Mouse (Mus musculus): ENCODE measurements around the gene Acadl. TPM values are rescaled to one million over a fixed set of nuclear protein-coding genes. Genes with fewer than 3 reads are reported as not detected.

Gene Acadl
- polyA plus RNA-seq, 1 experiment from 2014 or later, result 613 TPM

DNA sequence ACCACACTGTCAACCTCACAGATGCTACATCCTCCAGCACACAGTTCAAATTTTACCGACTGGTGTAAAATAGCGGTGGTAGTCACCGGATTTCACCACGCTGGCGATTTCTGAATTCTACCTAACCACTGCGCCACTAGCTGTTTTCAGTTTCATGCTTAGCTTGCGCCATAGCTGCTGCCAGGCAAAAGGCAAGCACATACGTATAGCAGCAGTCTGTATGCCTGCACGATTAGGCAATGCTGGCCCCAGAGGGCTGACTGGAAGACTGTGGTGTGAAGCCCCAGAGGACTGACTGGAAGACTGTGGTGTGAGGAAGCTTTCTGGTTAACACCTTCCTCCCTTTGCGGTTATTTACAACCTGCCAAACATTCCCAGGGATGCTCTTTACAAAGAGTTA, 21.1 kb downstream of the Acadl start:
- 87% methylated on average over 10 of the region's 10 CpGs for WGBS
- H3K4me3 ChIP-seq (ENCODE audit: low read depth, low read length), result no peak overlapping the region

DNA sequence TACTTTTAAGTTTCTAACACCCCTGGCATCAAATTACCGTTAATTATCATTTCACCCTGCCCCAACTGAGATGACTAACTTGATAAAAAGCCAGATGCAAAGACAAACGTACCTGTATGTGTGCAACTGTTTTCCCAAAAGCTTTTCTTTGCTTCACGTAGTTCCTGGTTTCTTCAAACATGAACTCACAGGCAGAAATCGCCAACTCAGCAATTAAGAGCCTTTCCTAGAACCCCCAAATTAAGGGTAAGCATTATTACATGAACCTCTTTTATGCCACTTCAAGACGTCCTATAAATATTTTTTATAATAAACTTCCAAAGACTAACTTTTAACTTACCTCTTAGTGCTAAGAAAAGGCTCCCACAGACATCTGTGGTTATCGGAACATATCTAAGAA, 21.6 kb downstream of the Acadl start:
- TF ChIP-seq CTCF (IDR thresholded peaks at IDR 0.05; ENCODE audit: low read depth), result no peak
- no peak overlapping the region for H3K27ac ChIP-seq (ENCODE audit: low read depth, low read length)
- no peak overlapping the region for H3K4me3 ChIP-seq (ENCODE audit: low read depth, low read length)
- peaks cover 51% of the 10 kb centered on the region for H3K36me3 ChIP-seq (ENCODE audit: control insufficient read depth, insufficient read depth)
- H3K4me2 ChIP-seq (replicated peaks; ENCODE audit: low read depth), result no peak overlapping the region
- no peak overlapping the region for H3K9ac ChIP-seq (ENCODE audit: low read depth, low read length)
- no peak for ATAC-seq
- no peaks in the 10 kb centered on the region for H3K4me1 ChIP-seq (replicated peaks; ENCODE audit: control insufficient read depth, insufficient read depth, low read length)
- whole genome bisulfite sequencing, result 81% methylated on average over 6 of the region's 6 CpGs
- no peaks in the 10 kb centered on the region for H3K9me3 ChIP-seq (ENCODE audit: control insufficient read depth)
- no peaks in the 10 kb centered on the region for H3K27me3 ChIP-seq (replicated peaks; ENCODE audit: control insufficient read depth, insufficient read depth, low read length)

More for the DNA sequence above, 21.1 kb downstream of the Acadl start:
- no peak for ATAC-seq
- Histone ChIP-seq H3K9ac (ENCODE audit: low read depth, low read length) (no peak overlapping the region), H3K36me3 (ENCODE audit: control insufficient read depth, insufficient read depth) (peaks cover 52% of the 10 kb centered on the region), H3K27ac (ENCODE audit: low read depth, low read length) (no peak overlapping the region), H3K4me1 (replicated peaks; ENCODE audit: control insufficient read depth, insufficient read depth, low read length) (no peaks in the 10 kb centered on the region), H3K9me3 (ENCODE audit: control insufficient read depth) (no peaks in the 10 kb centered on the region), H3K27me3 (replicated peaks; ENCODE audit: control insufficient read depth, insufficient read depth, low read length) (no peaks in the 10 kb centered on the region), H3K4me2 (replicated peaks; ENCODE audit: low read depth) (no peak overlapping the region)
- no peak for TF ChIP-seq CTCF (IDR thresholded peaks at IDR 0.05; ENCODE audit: low read depth)

GRCm38 (mm10) chr1:66839755-66840438, 23.2 kb downstream of the Acadl start:
- no peak overlapping the region for H3K9ac ChIP-seq (ENCODE audit: low read depth, low read length)

GRCm38 (mm10) chr1:66839135-66839534, 23.9 kb downstream of the Acadl start:
- TF ChIP-seq CTCF (IDR thresholded peaks at IDR 0.05; ENCODE audit: low read depth), result no peak
- no peak overlapping the region for H3K27ac ChIP-seq (ENCODE audit: low read depth, low read length)
- no peaks in the 10 kb centered on the region for H3K9me3 ChIP-seq (ENCODE audit: control insufficient read depth)
- 67% methylated on average over 1 of the region's 1 CpGs for WGBS
- H3K4me1 ChIP-seq (replicated peaks; ENCODE audit: control insufficient read depth, insufficient read depth, low read length), result no peaks in the 10 kb centered on the region
- H3K9ac ChIP-seq (ENCODE audit: low read depth, low read length), result no peak overlapping the region
- no peaks in the 10 kb centered on the region for H3K27me3 ChIP-seq (replicated peaks; ENCODE audit: control insufficient read depth, insufficient read depth, low read length)
- H3K4me2 ChIP-seq (replicated peaks; ENCODE audit: low read depth), result no peak overlapping the region
- H3K36me3 ChIP-seq (ENCODE audit: control insufficient read depth, insufficient read depth), result peaks cover 44% of the 10 kb centered on the region
- no peak overlapping the region for H3K4me3 ChIP-seq (ENCODE audit: low read depth, low read length)
- no peak for ATAC-seq

More at GRCm38 (mm10) chr1:66839755-66840438, 23.2 kb downstream of the Acadl start:
- peaks cover 46% of the 10 kb centered on the region for H3K36me3 ChIP-seq (ENCODE audit: control insufficient read depth, insufficient read depth)
- H3K27me3 ChIP-seq (replicated peaks; ENCODE audit: control insufficient read depth, insufficient read depth, low read length), result no peaks in the 10 kb centered on the region
- H3K27ac ChIP-seq (ENCODE audit: low read depth, low read length), result no peak overlapping the region
- peak; percentile 53 for ATAC-seq
- no peaks in the 10 kb centered on the region for H3K4me1 ChIP-seq (replicated peaks; ENCODE audit: control insufficient read depth, insufficient read depth, low read length)
- WGBS, result 22% methylated on average over 7 of the region's 7 CpGs
- no peak overlapping the region for H3K4me3 ChIP-seq (ENCODE audit: low read depth, low read length)
- TF ChIP-seq CTCF (IDR thresholded peaks at IDR 0.05; ENCODE audit: low read depth), result no peak
- no peaks in the 10 kb centered on the region for H3K9me3 ChIP-seq (ENCODE audit: control insufficient read depth)
- H3K4me2 ChIP-seq (replicated peaks; ENCODE audit: low read depth), result no peak overlapping the region

DNA sequence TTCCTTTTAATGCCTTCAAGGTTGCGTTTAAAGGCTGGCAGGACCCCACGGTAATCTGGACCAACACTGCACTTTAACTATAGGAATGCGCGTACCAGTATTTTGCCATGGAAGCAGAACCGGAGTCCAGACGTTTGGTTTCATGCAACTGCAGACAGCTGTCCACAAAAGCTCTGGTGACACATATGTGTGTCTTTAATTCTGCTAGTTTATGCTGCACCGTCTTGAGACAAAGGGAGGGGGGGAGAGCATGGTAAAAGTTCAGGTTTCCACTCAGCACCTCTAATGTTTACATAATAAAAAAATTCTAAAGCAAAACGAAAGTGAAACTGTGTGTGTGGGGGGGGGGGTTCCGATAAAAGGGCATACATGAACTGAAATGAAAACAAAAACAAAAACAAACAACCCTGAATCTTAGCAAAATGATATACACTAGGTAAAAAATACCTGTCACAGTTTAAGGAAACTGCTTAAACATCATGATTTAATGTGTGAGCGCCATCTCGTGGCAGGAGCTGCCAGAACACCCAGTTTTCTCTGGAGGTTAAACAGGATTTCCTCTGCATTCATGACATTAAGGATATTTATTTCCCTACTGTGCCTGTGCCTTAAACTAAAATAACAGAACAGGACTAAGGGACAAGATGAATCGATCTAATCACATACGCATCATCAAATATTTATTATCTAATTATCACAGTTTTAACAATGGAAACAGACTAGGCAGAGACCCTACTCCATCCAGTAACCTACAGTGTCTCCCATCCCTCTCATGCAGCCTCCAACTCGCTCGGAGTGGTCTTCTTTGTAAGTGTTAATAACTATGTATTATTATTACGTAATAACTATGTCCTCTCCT, 24.7 kb downstream of the Acadl start:
- H3K4me3 ChIP-seq (ENCODE audit: low read depth, low read length), result peak overlapping the region; percentile 10; the same call in 1 of the 2 replicates
- 45% methylated on average over 16 of the region's 16 CpGs for WGBS
- no peaks in the 10 kb centered on the region for H3K27me3 ChIP-seq (replicated peaks; ENCODE audit: control insufficient read depth, insufficient read depth, low read length)
- no peaks in the 10 kb centered on the region for H3K9me3 ChIP-seq (ENCODE audit: control insufficient read depth)
- no peak overlapping the region for H3K4me2 ChIP-seq (replicated peaks; ENCODE audit: low read depth)
- H3K27ac ChIP-seq (ENCODE audit: low read depth, low read length), result no peak overlapping the region
- no peak for ATAC-seq
- no peaks in the 10 kb centered on the region for H3K4me1 ChIP-seq (replicated peaks; ENCODE audit: control insufficient read depth, insufficient read depth, low read length)
- TF ChIP-seq CTCF (IDR thresholded peaks at IDR 0.05; ENCODE audit: low read depth), result peak; percentile 82
- peaks cover 44% of the 10 kb centered on the region for H3K36me3 ChIP-seq (ENCODE audit: control insufficient read depth, insufficient read depth)
- H3K9ac ChIP-seq (ENCODE audit: low read depth, low read length), result no peak overlapping the region

DNA sequence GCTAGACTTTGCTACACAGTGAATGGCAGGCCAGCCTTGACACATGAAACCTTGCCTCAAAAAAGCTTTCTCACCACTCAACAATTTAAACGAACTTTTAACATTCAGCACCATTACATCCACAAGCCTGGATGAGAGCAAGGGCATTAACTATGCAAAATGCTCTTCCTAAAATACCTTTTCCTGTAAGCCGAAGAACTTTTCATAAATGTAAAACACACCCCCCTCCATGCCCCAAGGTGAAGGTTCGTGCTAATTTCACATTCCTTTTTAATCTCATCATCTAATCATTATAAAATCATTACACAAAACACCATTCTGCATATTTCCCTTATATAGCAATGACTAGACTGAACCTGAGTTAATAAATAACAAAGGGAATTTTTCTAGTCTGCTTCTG, 25.9 kb downstream of the Acadl start:
- no peaks in the 10 kb centered on the region for H3K4me1 ChIP-seq (replicated peaks; ENCODE audit: control insufficient read depth, insufficient read depth, low read length)
- H3K9ac ChIP-seq (ENCODE audit: low read depth, low read length), result no peak overlapping the region
- TF ChIP-seq CTCF (IDR thresholded peaks at IDR 0.05; ENCODE audit: low read depth), result no peak
- peaks cover 40% of the 10 kb centered on the region for H3K36me3 ChIP-seq (ENCODE audit: control insufficient read depth, insufficient read depth)
- H3K4me3 ChIP-seq (ENCODE audit: low read depth, low read length), result no peak overlapping the region
- no peak overlapping the region for H3K27ac ChIP-seq (ENCODE audit: low read depth, low read length)
- ATAC-seq, result no peak
- no peak overlapping the region for H3K4me2 ChIP-seq (replicated peaks; ENCODE audit: low read depth)
- 65% methylated on average over 3 of the region's 3 CpGs for WGBS
- no peaks in the 10 kb centered on the region for H3K27me3 ChIP-seq (replicated peaks; ENCODE audit: control insufficient read depth, insufficient read depth, low read length)
- no peaks in the 10 kb centered on the region for H3K9me3 ChIP-seq (ENCODE audit: control insufficient read depth)

Data from intestine, postnatal 0 days (tissue).